Mouse (Mus musculus) cerebellum, postnatal 4 days (tissue): ENCODE results near the gene Tmc4.
A peak's percentile ranks its signal among the peaks of the same experiment; 100 is the strongest.

Experiments
- DNase-seq, 2 experiments: peaks; one replicate each; pipeline ENCODE4 v3.0.0; 2022; ENCODE audit warnings: low spot score in 2 of 2, mixed read lengths in 1 of 2

Tmc4 gene

DNA sequence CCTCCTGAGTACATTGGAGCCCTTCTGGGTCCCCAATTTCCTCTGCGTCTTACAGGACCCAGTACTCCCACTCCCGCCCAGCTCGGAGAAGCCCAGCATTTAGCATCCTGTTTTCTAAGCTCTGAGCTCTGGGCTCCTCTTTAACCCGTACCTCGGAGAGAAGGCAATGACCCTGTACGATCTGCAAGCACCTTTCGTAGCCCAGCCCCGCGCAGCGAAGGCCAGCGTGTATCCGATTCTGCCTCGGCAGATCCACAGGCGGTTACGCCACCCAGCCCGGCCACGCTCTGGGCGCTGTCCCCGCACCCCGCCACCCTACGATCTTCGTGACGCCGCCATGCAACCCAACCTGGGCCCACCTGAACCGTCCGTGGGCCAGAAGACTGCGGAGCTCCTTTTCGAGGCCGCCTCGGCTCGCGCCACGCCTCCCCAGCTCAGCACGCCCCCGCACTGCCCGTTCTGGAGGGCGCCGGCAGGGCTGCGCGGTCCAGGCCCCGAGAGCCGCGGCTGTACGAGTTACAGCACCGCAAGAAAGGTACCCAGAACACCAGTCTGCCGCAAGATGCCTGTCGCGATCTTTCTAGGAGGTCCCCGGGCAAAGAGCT lies 15.1 kb upstream of the Tmc4 start, which contains the start of gene Tsen34:
Gene Tsen34, plus strand, starts transcription at position 482 of the 605 bp plus-strand sequence.
- DNase-seq: no peak

GRCm38 (mm10) chr7:3691919-3692318 lies 14.6 kb upstream of the Tmc4 start:
- no peak for DNase-seq

DNA sequence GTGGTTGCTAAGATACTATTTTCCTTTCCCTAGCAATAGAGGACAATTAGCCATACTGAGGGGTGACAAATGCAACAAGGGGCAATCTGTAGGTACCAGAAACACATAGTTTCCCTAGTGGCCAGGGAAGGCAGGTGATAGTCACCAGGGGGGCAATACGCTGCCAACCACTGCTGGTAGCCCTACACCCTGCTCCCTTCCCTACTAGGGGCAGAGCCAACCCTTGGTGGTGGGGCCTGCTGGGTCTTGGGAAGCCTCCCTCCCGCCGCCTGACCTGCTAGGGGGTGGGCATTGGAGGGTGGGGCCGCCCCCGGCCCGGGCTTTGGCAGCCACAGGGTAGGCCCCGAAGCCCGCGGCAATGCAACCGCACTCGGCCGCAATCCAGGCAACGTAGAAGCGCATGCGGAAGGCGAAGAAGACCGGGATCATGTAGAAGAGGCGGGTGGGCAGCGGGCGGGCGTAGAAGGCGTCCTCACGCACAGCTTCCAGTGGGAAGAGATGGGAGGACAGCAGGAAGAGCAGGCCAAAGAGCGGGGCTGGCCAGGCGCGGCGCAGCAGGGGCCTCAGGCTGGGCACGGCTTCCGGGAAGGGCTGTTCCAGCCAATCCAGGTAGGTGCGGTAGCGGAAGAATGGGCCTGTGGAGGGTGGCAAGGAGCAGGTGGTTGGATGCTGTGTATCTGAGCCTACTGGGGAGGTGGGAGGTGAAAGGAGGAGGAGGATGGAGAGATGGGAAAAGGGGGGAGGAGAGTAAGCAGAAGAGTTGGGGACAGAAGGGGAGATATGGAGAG lies 8.2 kb upstream of the Tmc4 start:
- DNase-seq: no peak

- DNase-seq: no peak
Observed at GRCm38 (mm10) chr7:3684698-3685097, 7.3 kb upstream of the Tmc4 start.

DNA sequence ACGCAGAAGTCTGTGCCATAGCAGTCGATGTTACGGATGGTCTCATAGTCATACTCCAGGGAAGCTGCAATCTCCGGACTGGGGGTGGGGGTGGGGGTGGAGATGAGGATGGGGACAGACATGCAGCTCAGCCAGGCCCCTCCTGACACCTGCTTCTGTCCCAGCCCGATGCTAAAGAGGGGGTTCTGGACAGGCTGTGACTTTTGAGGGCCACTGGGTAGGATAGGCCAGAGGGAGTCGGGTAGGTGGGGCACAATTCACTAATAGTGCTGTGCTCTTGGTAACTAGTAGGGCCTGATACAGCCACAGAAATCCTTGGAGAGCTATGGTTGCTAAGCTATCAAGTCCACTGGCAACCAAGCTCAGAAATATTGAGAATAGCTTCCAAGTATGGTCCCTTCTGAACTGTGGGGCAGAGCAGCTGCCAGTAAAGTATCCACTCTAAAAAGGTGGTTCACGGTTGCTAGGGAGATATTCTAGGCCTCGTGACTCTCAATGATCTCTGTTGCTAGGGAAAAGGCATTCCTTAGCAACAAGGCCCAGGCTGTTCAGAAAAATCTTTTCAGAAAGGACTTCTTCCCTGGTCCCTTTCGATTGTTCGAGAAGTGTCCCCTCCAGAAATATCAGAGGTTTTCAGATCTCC lies 6.7 kb upstream of the Tmc4 start:
- DNase-seq: no peak

- DNase-seq: no peak
Observed at GRCm38 (mm10) chr7:3676371-3676770, 982 bp downstream of the Tmc4 start.

- no peak for DNase-seq
Observed at GRCm38 (mm10) chr7:3675228-3675548, 2.2 kb downstream of the Tmc4 start.

- DNase-seq: peak; percentile 76 to 86
Observed at GRCm38 (mm10) chr7:3674507-3675227, 2.7 kb downstream of the Tmc4 start.

GRCm38 (mm10) chr7:3666921-3667391 lies 10.4 kb downstream of the Tmc4 start:
- no peak for DNase-seq

DNA sequence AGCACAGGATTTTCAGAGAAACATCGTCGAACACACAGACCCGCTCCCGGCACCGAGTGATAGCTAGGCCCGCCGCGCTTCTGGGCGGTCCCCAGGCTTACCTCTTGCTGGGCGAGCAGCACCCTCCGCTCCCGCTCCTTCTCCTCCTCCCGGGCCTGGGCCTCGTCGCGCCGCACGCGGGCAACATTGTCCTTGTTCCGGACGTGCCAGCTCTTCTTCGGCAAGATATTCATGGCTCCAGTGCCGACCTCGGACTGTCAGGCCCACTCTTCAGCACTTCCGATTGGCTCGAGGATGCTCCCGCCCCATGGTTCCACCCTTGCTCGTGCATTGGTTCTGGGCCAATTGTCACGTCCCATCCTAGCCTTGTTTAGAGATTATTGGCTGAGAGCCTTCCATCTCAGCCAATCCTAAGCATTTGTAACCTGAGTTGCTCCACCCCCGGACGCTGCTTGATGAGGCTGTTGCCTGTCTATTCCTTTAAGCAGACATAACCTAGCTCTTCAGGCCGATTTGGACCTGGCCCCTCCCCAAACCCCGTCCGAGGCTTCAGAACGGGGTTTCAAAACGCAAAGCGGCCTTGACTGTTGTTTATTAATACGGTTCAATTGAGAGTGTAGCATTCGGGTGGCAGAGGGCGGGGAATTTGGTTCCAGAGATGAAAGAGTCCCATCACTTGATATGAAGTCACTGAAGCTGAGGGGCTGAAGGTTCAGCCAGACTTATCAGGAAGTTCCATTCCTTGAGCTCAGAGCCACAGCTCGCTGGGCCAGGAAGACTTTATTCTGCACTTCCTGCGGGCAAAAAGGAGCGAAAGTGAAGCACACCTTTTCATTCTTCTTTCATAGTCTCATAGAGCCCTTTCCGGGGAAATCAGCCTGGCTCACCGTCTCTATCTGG lies 11.9 kb downstream of the Tmc4 start, which contains the start of gene Leng1:
Gene Leng1, minus strand, starts transcription at position 626 of the 900 bp plus-strand sequence.
- peak; percentile 81 to 91 for DNase-seq

GRCm38 (mm10) chr7:3664524-3665214 lies 12.7 kb downstream of the Tmc4 start:
- no peak for DNase-seq

GRCm38 (mm10) chr7:3658578-3658977 lies 18.8 kb downstream of the Tmc4 start:
- no peak for DNase-seq

DNA sequence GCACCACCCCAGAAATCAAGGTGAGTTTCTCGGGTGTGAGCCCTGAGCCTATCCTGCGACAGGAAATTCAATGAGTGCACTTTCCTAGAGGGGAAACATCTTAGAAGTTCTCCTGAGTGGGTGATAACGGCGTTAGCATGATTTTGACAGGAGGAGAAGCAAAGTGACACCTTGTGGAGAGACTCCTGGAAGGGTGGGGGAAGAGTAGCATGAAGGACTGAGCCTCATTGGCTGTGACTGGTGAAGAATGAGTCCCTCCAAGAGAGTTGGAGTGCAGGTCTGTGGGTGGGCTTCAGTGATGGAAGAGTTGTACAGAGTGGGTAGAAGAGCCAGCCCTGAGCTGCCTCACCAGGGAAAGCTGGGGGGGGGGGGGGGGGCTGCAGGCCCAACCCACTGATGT lies 20.4 kb downstream of the Tmc4 start:
- DNase-seq: no peak

- DNase-seq: no peak
Observed at GRCm38 (mm10) chr7:3646641-3647040, 30.7 kb downstream of the Tmc4 start.

DNA sequence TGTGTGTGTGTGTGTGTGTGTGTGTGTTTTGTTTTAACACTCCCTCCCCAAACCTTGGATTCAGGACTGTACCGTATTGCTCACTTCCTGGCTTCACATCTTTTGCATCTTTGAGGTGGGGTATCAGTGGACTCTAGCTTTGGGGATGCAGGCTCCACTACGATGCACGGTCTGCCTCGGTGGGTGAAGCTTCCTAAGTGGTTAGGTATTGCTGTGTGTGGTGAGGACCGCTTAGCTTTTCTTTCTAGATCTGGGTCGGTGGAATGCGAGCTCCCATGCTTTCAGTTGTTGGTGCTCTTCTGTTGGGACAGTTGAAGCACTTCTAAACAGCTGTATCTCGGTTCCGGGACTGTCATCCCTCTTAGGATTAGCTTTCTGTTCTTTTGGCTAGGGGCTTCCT lies 31.2 kb downstream of the Tmc4 start:
- DNase-seq: no peak

DNA sequence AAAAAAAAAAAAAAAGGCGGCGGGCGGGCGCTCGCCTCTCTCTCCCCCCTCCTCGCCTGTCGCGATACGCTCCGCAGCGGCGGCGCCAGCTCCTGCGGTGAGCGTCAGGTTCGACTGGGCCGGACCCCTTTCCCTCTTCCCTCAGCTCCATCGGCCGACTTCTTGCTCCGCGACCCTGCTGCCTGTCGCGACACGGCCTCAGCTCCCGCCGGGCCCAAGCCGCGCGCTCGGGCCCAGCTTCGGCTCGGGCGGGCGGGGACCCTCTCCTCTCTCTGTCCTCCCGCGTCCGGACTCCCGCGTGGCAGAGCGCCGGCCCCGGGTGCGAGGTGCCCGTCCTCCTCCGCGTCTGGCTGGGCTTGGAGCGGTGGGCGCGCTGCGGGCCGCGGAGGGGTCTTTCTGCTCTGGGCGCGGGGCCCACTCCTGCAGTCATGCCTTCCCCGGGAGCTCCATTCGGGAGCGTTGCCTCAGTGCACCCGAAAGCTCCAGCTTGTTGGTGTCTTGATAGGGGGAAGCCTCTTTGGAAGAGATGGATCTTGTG lies 31.8 kb downstream of the Tmc4 start:
- DNase-seq: no peak

- peak; percentile 93 to 96 for DNase-seq
Observed at GRCm38 (mm10) chr7:3644672-3645487, 32.5 kb downstream of the Tmc4 start, which contains the start of gene Cnot3. Cnot3 (plus strand) TSS chr7:3645268.

GRCm38 (mm10) chr7:3644348-3644671 lies 33.0 kb downstream of the Tmc4 start:
- DNase-seq: peak in 1 of 2 experiments; percentile 77

DNA sequence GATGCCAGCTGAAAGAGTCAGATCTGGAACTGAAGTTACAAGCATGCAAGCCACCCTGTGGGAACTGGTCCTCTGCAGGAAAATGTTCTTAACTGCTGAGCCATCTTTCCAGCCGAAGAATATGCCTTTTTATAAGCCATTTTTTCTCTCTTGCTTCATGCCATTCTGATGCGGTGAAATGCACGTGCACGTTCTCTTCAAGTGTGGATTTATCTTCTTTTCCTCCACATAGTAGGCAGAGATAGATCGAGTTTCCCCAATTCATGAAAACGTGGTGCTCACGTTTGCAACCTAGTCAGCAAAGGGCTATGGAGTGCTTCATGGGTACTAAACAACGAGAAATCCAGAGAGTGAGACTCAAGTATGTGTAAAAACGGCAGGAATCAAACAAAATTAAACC lies 33.5 kb downstream of the Tmc4 start:
- DNase-seq: no peak
